Mouse (Mus musculus): ENCODE data around the gene Pcnx3. TPM values are rescaled to one million over a fixed set of nuclear protein-coding genes. Genes with fewer than 3 reads are reported as not detected.

Gene Pcnx3
- total and polyA plus RNA-seq, 3 experiments, result 17.5 to 40.1 (median 18.6) TPM

DNA sequence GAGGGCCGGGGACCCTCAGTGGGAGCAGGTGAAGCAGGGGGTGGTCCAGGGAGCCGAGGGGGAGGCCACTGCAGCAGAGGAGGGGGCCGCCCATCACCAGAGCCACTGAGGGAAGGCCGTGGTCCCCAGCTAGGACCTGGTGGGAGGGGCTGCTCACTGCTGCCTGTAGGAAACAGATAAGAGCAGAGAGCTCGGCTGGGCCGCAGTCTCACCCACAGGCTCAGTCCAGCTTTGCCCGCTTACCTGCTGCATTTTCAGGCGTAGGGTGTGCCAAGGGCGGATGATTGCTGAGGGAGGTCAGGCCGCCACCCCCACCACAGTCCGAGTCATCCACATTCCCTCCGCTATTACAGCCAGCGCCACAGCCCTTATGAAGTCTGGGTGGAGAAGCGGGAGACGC is 23.2 kb downstream of the Pcnx3 start:
- H3K4me3 ChIP-seq, result no peak overlapping the region
- TF ChIP-seq EP300 (IDR thresholded peaks at IDR 0.05; ENCODE audit: insufficient read depth, low read depth, low read length), result no peak
- TF ChIP-seq POLR2A (IDR thresholded peaks at IDR 0.05; ENCODE audit: insufficient read depth, low read depth, low read length), result no peak
- no peak for TF ChIP-seq CTCF (IDR thresholded peaks at IDR 0.05)
- intact Hi-C loops (cut with DNase I), result no loop called here
- H3K27me3 ChIP-seq (ENCODE audit: control insufficient read depth, insufficient read depth, low read length), result no peaks in the 10 kb centered on the region
- no peak overlapping the region for H3K9ac ChIP-seq (ENCODE audit: low read depth, low read length)
- no peak overlapping the region for H3K27ac ChIP-seq
- DNase-seq, result no peak
- 0 out of 2 replicates have a peak, but pooled peaks cover 2% of the 10 kb centered on the region for H3K79me2 ChIP-seq (replicated peaks; ENCODE audit: control insufficient read depth, insufficient read depth, low read length)
- H3K36me3 ChIP-seq (ENCODE audit: control insufficient read depth, insufficient read depth, low read length), result no peaks in the 10 kb centered on the region
- 83% methylated on average over 15 of the region's 15 CpGs for WGBS
- H3K4me1 ChIP-seq (ENCODE audit: control insufficient read depth, insufficient read depth, low read length), result peaks cover 10% of the 10 kb centered on the region

- H3K4me3 ChIP-seq, result no peak overlapping the region
- H3K27ac ChIP-seq, result no peak overlapping the region
- intact Hi-C loops (cut with DNase I), result no loop called here
- no peak for TF ChIP-seq POLR2A (IDR thresholded peaks at IDR 0.05; ENCODE audit: insufficient read depth, low read depth, low read length)
- no peak overlapping the region for H3K9ac ChIP-seq (ENCODE audit: low read depth, low read length)
- H3K4me1 ChIP-seq (ENCODE audit: control insufficient read depth, insufficient read depth, low read length), result peaks cover 10% of the 10 kb centered on the region
- 93% methylated on average over 10 of the region's 10 CpGs for WGBS
- no peak for DNase-seq
- H3K27me3 ChIP-seq (ENCODE audit: control insufficient read depth, insufficient read depth, low read length), result no peaks in the 10 kb centered on the region
- H3K36me3 ChIP-seq (ENCODE audit: control insufficient read depth, insufficient read depth, low read length), result no peaks in the 10 kb centered on the region
- 0 out of 2 replicates have a peak, but pooled peaks cover 2% of the 10 kb centered on the region for H3K79me2 ChIP-seq (replicated peaks; ENCODE audit: control insufficient read depth, insufficient read depth, low read length)
Measured at GRCm38 (mm10) chr19:5664669-5665257, 23.9 kb downstream of the Pcnx3 start.

DNA sequence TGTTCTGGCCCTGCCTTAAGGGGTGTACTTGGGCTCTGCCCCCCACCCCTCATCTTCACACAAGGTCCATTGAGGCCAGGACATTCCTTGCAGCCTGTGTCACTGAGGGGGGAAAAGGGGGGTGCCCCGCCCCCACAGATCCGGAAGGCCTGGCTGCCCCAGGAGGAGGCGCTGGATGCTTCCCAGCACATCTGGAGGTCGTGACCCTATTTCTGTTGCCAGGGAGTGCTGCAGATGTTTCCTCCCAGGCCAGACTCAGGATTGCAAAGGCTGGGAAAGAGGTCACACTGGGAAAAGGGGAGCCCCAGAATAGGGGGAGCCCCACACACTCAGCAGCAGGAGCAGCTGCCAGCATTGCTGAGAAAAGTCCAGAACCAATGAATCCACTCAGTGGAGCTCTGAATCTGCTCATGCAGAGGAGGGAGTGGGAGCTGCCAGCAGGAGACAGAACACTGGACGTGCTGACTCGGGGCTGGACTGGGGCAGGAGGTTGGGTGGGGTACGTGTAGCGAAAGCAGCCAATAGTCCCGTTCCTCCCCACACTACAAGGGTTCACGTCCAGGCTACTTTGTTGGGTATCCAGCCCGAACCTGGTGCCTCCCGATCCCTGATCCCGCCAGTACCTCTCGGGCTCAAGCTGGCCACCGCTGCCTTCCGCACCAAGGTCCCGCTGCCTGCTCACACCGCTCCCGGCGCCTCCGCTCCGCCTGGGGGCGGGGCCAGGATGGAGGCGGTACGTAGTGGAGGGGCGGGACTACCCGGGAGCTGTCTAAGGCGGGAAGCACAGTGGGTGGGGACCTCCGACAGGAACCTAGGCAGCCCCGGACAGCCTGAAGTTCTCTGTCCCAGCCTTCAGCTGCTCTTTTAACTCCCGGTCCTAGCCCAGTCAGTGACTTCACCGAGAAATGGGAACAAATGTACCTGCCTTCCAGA is 25.5 kb downstream of the Pcnx3 start, which contains the start of gene Sipa1:
Gene Sipa1 (minus strand): TSS at position 727 of the 933 bp plus-strand sequence.
- peak within 1 kb of the TSS; percentile 86 for H3K27ac ChIP-seq
- TF ChIP-seq POLR2A (IDR thresholded peaks at IDR 0.05; ENCODE audit: insufficient read depth, low read depth, low read length) (peak; percentile 93), EP300 (IDR thresholded peaks at IDR 0.05; ENCODE audit: insufficient read depth, low read depth, low read length) (peak; percentile 74; the same call in 1 of the 2 replicates), CTCF (IDR thresholded peaks at IDR 0.05) (peak; percentile 15; the same call in 1 of the 2 replicates)
- 0 out of 2 replicates have a peak, but pooled peaks cover 2% of the 10 kb centered on the region for H3K79me2 ChIP-seq (replicated peaks; ENCODE audit: control insufficient read depth, insufficient read depth, low read length)
- no peaks in the 10 kb centered on the region for H3K36me3 ChIP-seq (ENCODE audit: control insufficient read depth, insufficient read depth, low read length)
- DNase-seq, result peak; percentile 98
- no peaks in the 10 kb centered on the region for H3K27me3 ChIP-seq (ENCODE audit: control insufficient read depth, insufficient read depth, low read length)
- H3K4me3 ChIP-seq, result peak within 1 kb of the TSS; percentile 70
- H3K4me1 ChIP-seq (ENCODE audit: control insufficient read depth, insufficient read depth, low read length), result peaks cover 10% of the 10 kb centered on the region
- intact Hi-C loops (cut with DNase I), result loop anchor here (1.0 to 2.0 kb wide), 4 partner anchors 14 to 52 kb away; partner anchors contain the start of genes Kat5, Map3k11, Pcnx3 and Rela
- peak within 1 kb of the TSS; percentile 67 for H3K9ac ChIP-seq (ENCODE audit: low read depth, low read length)
- 5% methylated on average over 32 of the region's 32 CpGs for WGBS

DNA sequence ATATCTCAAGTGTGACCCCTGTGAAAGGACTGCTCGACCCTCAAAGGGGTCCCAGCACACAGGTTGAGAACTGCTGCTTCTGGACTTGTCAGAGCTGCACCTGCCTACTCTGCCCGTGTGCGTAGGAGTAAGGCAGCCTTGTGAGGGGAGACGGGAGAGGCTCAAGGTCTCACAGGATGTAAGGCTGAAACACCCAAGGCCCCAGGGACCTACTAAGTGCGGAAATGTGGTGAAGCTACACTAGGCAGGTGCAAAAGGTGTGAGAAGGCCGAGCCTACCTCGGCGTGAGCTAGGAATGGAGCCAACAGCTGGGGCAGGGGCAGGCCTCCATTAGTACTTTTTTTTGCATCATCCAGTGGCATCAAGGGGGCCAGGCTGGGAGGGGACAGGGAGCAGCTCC is 26.4 kb downstream of the Pcnx3 start:
- Histone ChIP-seq H3K27me3 (ENCODE audit: control insufficient read depth, insufficient read depth, low read length) (no peaks in the 10 kb centered on the region), H3K4me3 (peak overlapping the region; percentile 70), H3K9ac (ENCODE audit: low read depth, low read length) (peak overlapping the region; percentile 67), H3K36me3 (ENCODE audit: control insufficient read depth, insufficient read depth, low read length) (no peaks in the 10 kb centered on the region), H3K27ac (peak overlapping the region; percentile 86), H3K4me1 (ENCODE audit: control insufficient read depth, insufficient read depth, low read length) (peaks cover 10% of the 10 kb centered on the region), H3K79me2 (replicated peaks; ENCODE audit: control insufficient read depth, insufficient read depth, low read length) (0 out of 2 replicates have a peak, but pooled peaks cover 2% of the 10 kb centered on the region)
- 38% methylated on average over 8 of the region's 8 CpGs for WGBS
- peak in 1 of 2 experiments; percentile 40 for DNase-seq
- intact Hi-C loops (cut with DNase I), result loop anchor here (2.0 kb wide), 3 partner anchors 14 to 52 kb away; partner anchors contain the start of genes Kat5 and Rela
- TF ChIP-seq EP300 (IDR thresholded peaks at IDR 0.05; ENCODE audit: insufficient read depth, low read depth, low read length), result no peak

DNA sequence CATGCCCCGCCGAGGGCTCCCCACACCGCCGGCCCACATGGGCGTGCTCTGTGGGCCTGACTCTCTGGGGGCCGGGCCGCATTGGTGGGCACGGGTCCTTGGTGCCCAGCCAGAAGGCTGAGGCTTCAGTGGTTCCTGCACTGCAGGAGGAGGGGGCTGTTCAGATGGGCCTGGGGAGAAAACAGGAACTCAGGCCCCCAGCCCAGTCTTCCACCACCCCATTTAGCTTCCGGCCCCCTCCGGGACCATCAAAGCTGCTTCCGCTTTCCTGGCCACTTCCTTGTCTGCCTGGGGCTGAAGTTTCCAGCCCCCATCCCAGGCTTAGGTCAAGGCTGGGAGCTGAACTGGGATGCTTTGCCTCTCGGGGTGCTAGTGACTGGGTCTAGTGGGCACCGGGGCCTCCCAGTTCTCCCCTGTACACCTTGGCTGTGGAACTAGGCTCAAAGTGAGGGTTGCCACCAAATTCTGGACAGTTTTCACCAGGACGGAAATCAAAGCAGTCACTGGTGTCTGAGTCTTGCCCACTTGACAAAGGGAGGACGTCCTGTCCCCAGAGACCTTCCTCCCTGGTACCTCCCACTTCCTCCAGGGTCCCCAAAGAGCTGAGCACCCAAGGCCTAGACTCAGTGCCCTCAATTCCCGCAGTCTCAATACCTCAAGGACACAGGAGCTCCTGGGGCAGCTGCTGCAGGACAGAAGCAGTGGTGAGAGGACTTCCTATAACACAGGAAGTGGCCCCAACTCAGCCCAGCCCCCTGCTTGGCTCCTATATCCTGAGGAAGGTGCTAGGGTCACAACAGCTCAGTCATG is 27.6 kb downstream of the Pcnx3 start:
- intact Hi-C loops (cut with DNase I), result loop anchor here (2.0 kb wide), 1 partner anchor 18 kb away; no protein-coding TSS in a partner anchor
- TF ChIP-seq CTCF (IDR thresholded peaks at IDR 0.05) (no peak), POLR2A (IDR thresholded peaks at IDR 0.05; ENCODE audit: insufficient read depth, low read depth, low read length) (peak; percentile 36; the same call in 1 of the 2 replicates), EP300 (IDR thresholded peaks at IDR 0.05; ENCODE audit: insufficient read depth, low read depth, low read length) (no peak; the same call in 1 of the 2 replicates)
- Histone ChIP-seq H3K79me2 (replicated peaks; ENCODE audit: control insufficient read depth, insufficient read depth, low read length) (0 out of 2 replicates have a peak, but pooled peaks cover 2% of the 10 kb centered on the region), H3K4me1 (ENCODE audit: control insufficient read depth, insufficient read depth, low read length) (peaks cover 10% of the 10 kb centered on the region), H3K36me3 (ENCODE audit: control insufficient read depth, insufficient read depth, low read length) (no peaks in the 10 kb centered on the region), H3K4me3 (peak overlapping the region; percentile 45), H3K27ac (peak overlapping the region; percentile 86), H3K27me3 (ENCODE audit: control insufficient read depth, insufficient read depth, low read length) (no peaks in the 10 kb centered on the region), H3K9ac (ENCODE audit: low read depth, low read length) (peak overlapping the region; percentile 65)
- WGBS, result 39% methylated on average over 16 of the region's 16 CpGs
- peak; percentile 67 to 81 for DNase-seq
